Mouse (Mus musculus): Measurements from ENCODE around the gene Cdr2l. TPM values are rescaled to one million over a fixed set of nuclear protein-coding genes. Genes with fewer than 3 reads are reported as not detected.
A peak's percentile ranks its signal among the peaks of the same experiment; 100 is the strongest.

Gene Cdr2l
- total and polyA plus RNA-seq, 2 experiments: 1.4 to 2.7 TPM

- H3K4me1 ChIP-seq (ENCODE audit: control insufficient read depth, insufficient read depth, low read length): peaks cover 23% of the 10 kb centered on the region
- H3K36me3 ChIP-seq (ENCODE audit: control insufficient read depth, insufficient read depth, low read length): no peaks in the 10 kb centered on the region
- DNase-seq (ENCODE audit: extremely low read depth, low read depth, low spot score): no peak
- no peak within 1 kb of the TSS for H3K4me3 ChIP-seq (ENCODE audit: insufficient read depth, low read depth, low read length)
- TF ChIP-seq POLR2A (IDR thresholded peaks at IDR 0.05; ENCODE audit: extremely low read depth, insufficient read depth, low read length) (no peak), CTCF (IDR thresholded peaks at IDR 0.05; ENCODE audit: low read depth, low read length) (peak; percentile 22; the same call in 1 of the 2 replicates)
- WGBS: 97% methylated on average over 9 of the region's 9 CpGs
- H3K27me3 ChIP-seq (ENCODE audit: control insufficient read depth, insufficient read depth, low read length): no peaks in the 10 kb centered on the region
- no peak within 1 kb of the TSS for H3K27ac ChIP-seq (replicated peaks; ENCODE audit: insufficient read depth, low read depth, low read length)
- no peaks in the 10 kb centered on the region for H3K79me2 ChIP-seq (ENCODE audit: control insufficient read depth, insufficient read depth, low read length)
- no peak within 1 kb of the TSS for H3K9ac ChIP-seq (ENCODE audit: low read depth, low read length)
Measured at GRCm38 (mm10) chr11:115439906-115440595, 58.3 kb downstream of the Cdr2l start, which contains the start of gene Trim80. Trim80 (plus strand) TSS chr11:115440545.

- Histone ChIP-seq H3K27me3 (ENCODE audit: control insufficient read depth, insufficient read depth, low read length) (no peaks in the 10 kb centered on the region), H3K4me3 (ENCODE audit: insufficient read depth, low read depth, low read length) (no peak overlapping the region), H3K4me1 (ENCODE audit: control insufficient read depth, insufficient read depth, low read length) (peaks cover 13% of the 10 kb centered on the region), H3K27ac (replicated peaks; ENCODE audit: insufficient read depth, low read depth, low read length) (no peak overlapping the region), H3K79me2 (ENCODE audit: control insufficient read depth, insufficient read depth, low read length) (no peaks in the 10 kb centered on the region), H3K9ac (ENCODE audit: low read depth, low read length) (no peak overlapping the region), H3K36me3 (ENCODE audit: control insufficient read depth, insufficient read depth, low read length) (no peaks in the 10 kb centered on the region)
- no peak for DNase-seq (ENCODE audit: extremely low read depth, low read depth, low spot score)
- 93% methylated on average over 15 of the region's 15 CpGs for WGBS
- no peak for TF ChIP-seq CTCF (IDR thresholded peaks at IDR 0.05; ENCODE audit: low read depth, low read length)
- TF ChIP-seq POLR2A (IDR thresholded peaks at IDR 0.05; ENCODE audit: extremely low read depth, insufficient read depth, low read length): no peak
Measured at GRCm38 (mm10) chr11:115441417-115441816, 59.7 kb downstream of the Cdr2l start.

Other genes with a start within 250 kb of the Cdr2l start
- gene Cd300lf, start 247.9 kb upstream of the Cdr2l start, total RNA-seq (2014; rRNA removed): 1.2 and 1.5 TPM in 2 replicates
- gene Cd300lf, start 247.9 kb upstream of the Cdr2l start, polyA plus RNA-seq (2012; rRNA removed): 0.54 and 1.1 TPM in 2 replicates
- 113 and 117 TPM in 2 replicates for gene Slc9a3r1, start 218.6 kb upstream of the Cdr2l start, total RNA-seq (2014; rRNA removed)
- gene Slc9a3r1, start 218.6 kb upstream of the Cdr2l start, polyA plus RNA-seq (2012; rRNA removed): 130 and 177 TPM in 2 replicates
- gene Tmem104, start 194.4 kb upstream of the Cdr2l start, total RNA-seq (2014; rRNA removed): 5.3 and 8.1 TPM in 2 replicates
- gene Tmem104, start 194.4 kb upstream of the Cdr2l start, polyA plus RNA-seq (2012; rRNA removed): 8.7 and 9.1 TPM in 2 replicates
- gene Nat9, start 194.1 kb upstream of the Cdr2l start, total RNA-seq (2014; rRNA removed): 42.7 and 43.7 TPM in 2 replicates
- 28.7 and 35.2 TPM in 2 replicates for gene Nat9, start 194.1 kb upstream of the Cdr2l start, polyA plus RNA-seq (2012; rRNA removed)
- under 0.01 TPM in 1 of 2 replicates, not detected in the other for gene Grin2c, start 114.7 kb upstream of the Cdr2l start, total RNA-seq (2014; rRNA removed)
- 0.05 and 0.07 TPM in 2 replicates for gene Grin2c, start 114.7 kb upstream of the Cdr2l start, polyA plus RNA-seq (2012; rRNA removed)
- 13.7 and 15.8 TPM in 2 replicates for gene Fdxr, start 104.9 kb upstream of the Cdr2l start, total RNA-seq (2014; rRNA removed)
- gene Fdxr, start 104.9 kb upstream of the Cdr2l start, polyA plus RNA-seq (2012; rRNA removed): 28.3 and 28.4 TPM in 2 replicates
- gene Fads6, start 84.3 kb upstream of the Cdr2l start, total RNA-seq (2014; rRNA removed): 56.1 and 78.8 TPM in 2 replicates
- gene Fads6, start 84.3 kb upstream of the Cdr2l start, polyA plus RNA-seq (2012; rRNA removed): 55.3 and 66.0 TPM in 2 replicates
- not detected in 2 replicates for gene Otop2, start 74.8 kb upstream of the Cdr2l start, total RNA-seq (2014; rRNA removed)
- not detected in 2 replicates for gene Otop2, start 74.8 kb upstream of the Cdr2l start, polyA plus RNA-seq (2012; rRNA removed)
- 0.20 and 0.28 TPM in 2 replicates for gene Ush1g, start 59.9 kb upstream of the Cdr2l start, total RNA-seq (2014; rRNA removed)
- gene Ush1g, start 59.9 kb upstream of the Cdr2l start, polyA plus RNA-seq (2012; rRNA removed): 0.26 and 0.50 TPM in 2 replicates
- not detected in 2 replicates for gene Otop3, start 47.2 kb upstream of the Cdr2l start, total RNA-seq (2014; rRNA removed)
- not detected in 2 replicates for gene Otop3, start 47.2 kb upstream of the Cdr2l start, polyA plus RNA-seq (2012; rRNA removed)
- gene Hid1, start 14.2 kb upstream of the Cdr2l start, total RNA-seq (2014; rRNA removed): 0.55 and 1.3 TPM in 2 replicates
- 1.1 and 3.1 TPM in 2 replicates for gene Hid1, start 14.2 kb upstream of the Cdr2l start, polyA plus RNA-seq (2012; rRNA removed)
- gene Mrpl58, start 21.8 kb downstream of the Cdr2l start, total RNA-seq (2014; rRNA removed): 54.7 and 67.2 TPM in 2 replicates
- 67.5 and 70.0 TPM in 2 replicates for gene Mrpl58, start 21.8 kb downstream of the Cdr2l start, polyA plus RNA-seq (2012; rRNA removed)
- gene Atp5h, start 38.0 kb downstream of the Cdr2l start, total RNA-seq (2014; rRNA removed): 480 and 648 TPM in 2 replicates
- gene Atp5h, start 38.0 kb downstream of the Cdr2l start, polyA plus RNA-seq (2012; rRNA removed): 103 and 134 TPM in 2 replicates
- gene Kctd2, start 38.2 kb downstream of the Cdr2l start, total RNA-seq (2014; rRNA removed): 10.0 and 14.2 TPM in 2 replicates
- gene Kctd2, start 38.2 kb downstream of the Cdr2l start, polyA plus RNA-seq (2012; rRNA removed): 18.2 and 21.1 TPM in 2 replicates
- gene Trim80, start 58.6 kb downstream of the Cdr2l start, total RNA-seq (2014; rRNA removed): 0.74 and 0.94 TPM in 2 replicates
- 2.0 and 4.0 TPM in 2 replicates for gene Trim80, start 58.6 kb downstream of the Cdr2l start, polyA plus RNA-seq (2012; rRNA removed)
- 23.0 and 36.3 TPM in 2 replicates for gene Slc16a5, start 80.6 kb downstream of the Cdr2l start, total RNA-seq (2014; rRNA removed)
- 49.1 and 101 TPM in 2 replicates for gene Slc16a5, start 80.6 kb downstream of the Cdr2l start, polyA plus RNA-seq (2012; rRNA removed)
- gene Armc7, start 93.8 kb downstream of the Cdr2l start, total RNA-seq (2014; rRNA removed): 1.6 and 1.7 TPM in 2 replicates
- 3.2 and 4.0 TPM in 2 replicates for gene Armc7, start 93.8 kb downstream of the Cdr2l start, polyA plus RNA-seq (2012; rRNA removed)
- gene Nt5c, start 109.9 kb downstream of the Cdr2l start, total RNA-seq (2014; rRNA removed): 39.2 and 39.5 TPM in 2 replicates
- 29.6 and 32.6 TPM in 2 replicates for gene Nt5c, start 109.9 kb downstream of the Cdr2l start, polyA plus RNA-seq (2012; rRNA removed)
- gene Jpt1, start 132.5 kb downstream of the Cdr2l start, total RNA-seq (2014; rRNA removed): 14.1 and 17.2 TPM in 2 replicates
- 25.1 and 28.4 TPM in 2 replicates for gene Jpt1, start 132.5 kb downstream of the Cdr2l start, polyA plus RNA-seq (2012; rRNA removed)
- gene Sumo2, start 154.4 kb downstream of the Cdr2l start, total RNA-seq (2014; rRNA removed): 106 and 107 TPM in 2 replicates
- gene Sumo2, start 154.4 kb downstream of the Cdr2l start, polyA plus RNA-seq (2012; rRNA removed): 24.0 and 27.2 TPM in 2 replicates
- gene Nup85, start 182.5 kb downstream of the Cdr2l start, total RNA-seq (2014; rRNA removed): 21.8 and 24.3 TPM in 2 replicates
- gene Nup85, start 182.5 kb downstream of the Cdr2l start, polyA plus RNA-seq (2012; rRNA removed): 21.9 and 22.4 TPM in 2 replicates
- 48.1 and 50.4 TPM in 2 replicates for gene Mrps7, start 222.0 kb downstream of the Cdr2l start, total RNA-seq (2014; rRNA removed)
- gene Mrps7, start 222.0 kb downstream of the Cdr2l start, polyA plus RNA-seq (2012; rRNA removed): 32.9 and 39.2 TPM in 2 replicates
- gene Gga3, start 222.1 kb downstream of the Cdr2l start, total RNA-seq (2014; rRNA removed): 1.7 and 3.2 TPM in 2 replicates
- gene Gga3, start 222.1 kb downstream of the Cdr2l start, polyA plus RNA-seq (2012; rRNA removed): 5.9 and 8.3 TPM in 2 replicates
- 35.5 and 40.3 TPM in 2 replicates for gene Mif4gd, start 231.1 kb downstream of the Cdr2l start, total RNA-seq (2014; rRNA removed)
- 108 and 132 TPM in 2 replicates for gene Mif4gd, start 231.1 kb downstream of the Cdr2l start, polyA plus RNA-seq (2012; rRNA removed)
- 8.9 and 14.5 TPM in 2 replicates for gene Slc25a19, start 246.4 kb downstream of the Cdr2l start, total RNA-seq (2014; rRNA removed)
- 19.5 and 21.3 TPM in 2 replicates for gene Slc25a19, start 246.4 kb downstream of the Cdr2l start, polyA plus RNA-seq (2012; rRNA removed)